Mouse (Mus musculus): ENCODE results near the gene Spg11. TPM values are rescaled to one million over a fixed set of nuclear protein-coding genes. Genes with fewer than 3 reads are reported as not detected.

Gene Spg11
- polyA plus RNA-seq (2014; fragmentation: Nextera tagmentation; extraction: Ambion mirVana): 8.2 and 9.6 TPM in 2 replicates

DNA sequence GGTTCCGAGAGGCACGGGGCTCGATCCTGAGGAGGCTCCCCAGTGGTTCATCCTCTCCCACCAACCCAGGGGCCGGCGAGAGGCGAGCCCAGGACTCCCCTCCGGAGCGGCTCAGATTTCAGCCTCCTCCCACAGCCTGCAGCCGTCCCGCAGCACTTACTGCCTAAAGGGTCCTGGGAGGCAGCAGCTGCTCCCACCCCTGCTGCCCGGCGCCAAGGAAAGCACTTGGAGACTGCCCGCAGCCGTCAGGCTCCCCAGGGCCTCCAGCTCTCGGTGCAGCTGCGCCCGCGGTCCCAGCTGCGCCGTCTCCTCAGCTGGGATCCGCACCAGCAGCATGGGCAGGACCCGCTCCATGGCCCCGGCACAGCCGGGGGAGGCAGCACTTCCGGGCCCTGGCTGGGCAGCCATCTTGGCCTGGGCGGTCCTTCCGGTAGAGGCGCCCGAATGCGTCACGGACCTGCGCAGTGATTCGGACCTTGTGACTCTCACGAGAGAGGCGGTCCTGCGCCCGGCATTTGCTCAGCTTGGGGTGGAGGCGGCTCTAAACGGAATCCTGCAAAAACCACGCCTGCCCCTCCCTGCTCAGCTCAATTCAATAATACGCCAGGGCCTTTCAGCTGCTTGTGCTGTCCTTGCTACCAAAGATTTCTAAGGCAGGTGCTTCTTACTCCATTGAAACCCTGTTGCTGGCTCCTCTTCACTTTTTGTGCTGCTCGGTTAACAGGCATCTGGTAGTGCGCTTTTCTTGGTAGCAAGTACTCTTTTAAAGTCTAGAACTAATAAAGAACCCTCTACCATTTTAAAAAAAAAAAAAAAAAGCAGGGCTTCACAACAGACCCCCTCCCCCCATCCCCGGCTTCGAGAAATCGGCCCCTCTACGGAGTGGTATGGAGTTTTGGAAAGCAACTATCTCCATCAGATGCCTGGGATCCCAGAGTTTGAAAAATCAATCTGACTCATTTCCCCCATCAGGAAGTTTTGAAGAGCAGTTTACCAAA lies at the start of gene Spg11:
Spg11 (minus strand) TSS at position 426 of the 998 bp plus-strand sequence.
- DNase-seq (ENCODE audit: low spot score) (peak; percentile 99), ATAC-seq (peak; percentile 100)
- peaks cover 7% of the 10 kb centered on the region for H3K36me3 ChIP-seq (ENCODE audit: control insufficient read depth, insufficient read depth, low read length)
- H3K4me1 ChIP-seq (ENCODE audit: control insufficient read depth, insufficient read depth, low read length): no peaks in the 10 kb centered on the region; the same call in 1 of the 2 replicates
- no peaks in the 10 kb centered on the region for H3K9me3 ChIP-seq (replicated peaks; ENCODE audit: control insufficient read depth, low read length)
- H3K9ac ChIP-seq (ENCODE audit: low read length): peak within 1 kb of the TSS; percentile 93
- under 1% methylated on average over 47 of the region's 47 CpGs for WGBS
- H3K4me2 ChIP-seq (ENCODE audit: low read length): peak within 1 kb of the TSS; percentile 61
- H3K27ac ChIP-seq (ENCODE audit: low read depth, low read length): peak within 1 kb of the TSS; percentile 94
- peak within 1 kb of the TSS; percentile 87 for H3K4me3 ChIP-seq (ENCODE audit: low read depth, low read length)
- no peaks in the 10 kb centered on the region for H3K27me3 ChIP-seq (replicated peaks; ENCODE audit: control insufficient read depth, insufficient read depth, low read length)

DNA sequence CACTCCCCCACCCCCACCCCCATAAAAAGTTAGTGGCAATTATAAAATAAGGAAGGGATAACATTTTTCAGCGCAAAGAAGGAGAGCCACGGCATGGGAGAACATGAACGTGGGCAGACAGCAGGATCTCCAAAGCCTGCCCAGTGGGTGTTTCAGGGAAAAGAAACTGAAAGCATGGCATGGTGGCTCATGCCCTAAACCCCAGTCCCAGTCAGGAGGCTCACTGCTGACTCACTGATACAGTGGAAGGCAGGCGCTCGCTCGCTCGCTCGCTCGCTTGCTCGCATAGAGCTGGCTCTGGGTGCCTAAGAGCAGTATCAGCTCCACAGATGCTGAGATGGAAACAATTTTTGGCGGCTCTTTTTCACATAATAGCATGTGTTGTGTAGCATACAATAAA lies 46.1 kb upstream of the Spg11 start:
- 86% methylated on average over 11 of the region's 11 CpGs for WGBS
- Histone ChIP-seq H3K4me3 (ENCODE audit: low read depth, low read length) (no peak overlapping the region), H3K27me3 (replicated peaks; ENCODE audit: control insufficient read depth, insufficient read depth, low read length) (no peaks in the 10 kb centered on the region), H3K9me3 (replicated peaks; ENCODE audit: control insufficient read depth, low read length) (no peaks in the 10 kb centered on the region), H3K4me1 (ENCODE audit: control insufficient read depth, insufficient read depth, low read length) (no peaks in the 10 kb centered on the region), H3K27ac (ENCODE audit: low read depth, low read length) (no peak overlapping the region), H3K9ac (ENCODE audit: low read length) (no peak overlapping the region), H3K36me3 (ENCODE audit: control insufficient read depth, insufficient read depth, low read length) (no peaks in the 10 kb centered on the region), H3K4me2 (ENCODE audit: low read length) (no peak overlapping the region)
- ATAC-seq (no peak), DNase-seq (ENCODE audit: low spot score) (no peak)

- H3K36me3 ChIP-seq (ENCODE audit: control insufficient read depth, insufficient read depth, low read length): no peaks in the 10 kb centered on the region
- 72% methylated on average over 13 of the region's 13 CpGs for WGBS
- H3K4me1 ChIP-seq (ENCODE audit: control insufficient read depth, insufficient read depth, low read length): no peaks in the 10 kb centered on the region
- no peak overlapping the region for H3K4me2 ChIP-seq (ENCODE audit: low read length)
- H3K4me3 ChIP-seq (ENCODE audit: low read depth, low read length): no peak overlapping the region
- ATAC-seq: no peak
- H3K27me3 ChIP-seq (replicated peaks; ENCODE audit: control insufficient read depth, insufficient read depth, low read length): no peaks in the 10 kb centered on the region
- no peak overlapping the region for H3K9ac ChIP-seq (ENCODE audit: low read length)
- no peak overlapping the region for H3K27ac ChIP-seq (ENCODE audit: low read depth, low read length)
- no peak for DNase-seq (ENCODE audit: low spot score)
- H3K9me3 ChIP-seq (replicated peaks; ENCODE audit: control insufficient read depth, low read length): no peaks in the 10 kb centered on the region
Observed at GRCm38 (mm10) chr2:122163430-122164195, 45.4 kb upstream of the Spg11 start.

DNA sequence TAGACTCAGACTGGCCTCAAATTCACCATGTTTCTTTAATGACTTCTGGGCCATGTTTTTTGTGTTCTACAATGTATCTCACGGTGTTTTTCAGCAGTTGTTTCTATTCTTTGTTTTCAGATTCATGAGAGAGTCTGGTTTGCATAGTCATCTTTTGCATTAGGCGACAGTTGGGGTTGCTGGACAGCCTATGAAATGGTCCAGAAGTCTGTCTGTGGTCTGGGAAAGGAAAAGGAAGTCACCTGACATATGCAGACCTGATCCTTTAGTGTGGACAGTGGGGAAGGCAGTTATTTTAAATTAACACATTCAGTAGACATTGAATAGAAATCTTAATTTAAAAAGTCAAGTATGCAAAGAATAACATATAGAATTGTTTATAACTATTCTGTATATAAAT lies 44.3 kb upstream of the Spg11 start:
- no peak for DNase-seq (ENCODE audit: low spot score)
- Histone ChIP-seq H3K9ac (ENCODE audit: low read length) (no peak overlapping the region), H3K9me3 (replicated peaks; ENCODE audit: control insufficient read depth, low read length) (no peaks in the 10 kb centered on the region), H3K4me2 (ENCODE audit: low read length) (no peak overlapping the region), H3K27ac (ENCODE audit: low read depth, low read length) (no peak overlapping the region), H3K36me3 (ENCODE audit: control insufficient read depth, insufficient read depth, low read length) (no peaks in the 10 kb centered on the region), H3K4me1 (ENCODE audit: control insufficient read depth, insufficient read depth, low read length) (no peaks in the 10 kb centered on the region), H3K4me3 (ENCODE audit: low read depth, low read length) (no peak overlapping the region), H3K27me3 (replicated peaks; ENCODE audit: control insufficient read depth, insufficient read depth, low read length) (no peaks in the 10 kb centered on the region)
- no peak for ATAC-seq
- 82% methylated on average over 2 of the region's 2 CpGs for WGBS

DNA sequence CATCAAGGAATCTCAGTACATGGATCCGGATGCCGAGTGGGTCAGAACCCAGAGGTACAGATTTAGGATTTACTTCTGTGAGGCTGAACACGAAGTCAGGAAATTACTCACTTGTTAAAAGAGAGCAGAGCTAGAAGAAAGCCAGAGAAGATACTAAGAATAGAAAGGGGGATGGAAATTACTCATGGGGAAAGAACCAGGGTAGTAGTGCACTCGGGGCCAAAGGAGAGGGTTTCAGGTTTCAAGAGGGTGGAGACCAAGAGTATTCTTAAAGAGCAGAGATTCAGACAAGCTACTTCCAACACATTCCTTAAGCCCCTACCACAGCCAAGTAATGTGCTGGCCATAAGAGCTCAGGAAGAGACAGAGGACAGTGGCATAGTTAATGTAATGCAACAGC lies 43.4 kb upstream of the Spg11 start:
- 44% methylated on average over 4 of the region's 4 CpGs for WGBS
- Histone ChIP-seq H3K9ac (ENCODE audit: low read length) (no peak overlapping the region), H3K27me3 (replicated peaks; ENCODE audit: control insufficient read depth, insufficient read depth, low read length) (no peaks in the 10 kb centered on the region), H3K4me3 (ENCODE audit: low read depth, low read length) (no peak overlapping the region), H3K9me3 (replicated peaks; ENCODE audit: control insufficient read depth, low read length) (no peaks in the 10 kb centered on the region), H3K36me3 (ENCODE audit: control insufficient read depth, insufficient read depth, low read length) (no peaks in the 10 kb centered on the region), H3K4me1 (ENCODE audit: control insufficient read depth, insufficient read depth, low read length) (no peaks in the 10 kb centered on the region), H3K4me2 (ENCODE audit: low read length) (no peak overlapping the region), H3K27ac (ENCODE audit: low read depth, low read length) (no peak overlapping the region)
- no peak for DNase-seq (ENCODE audit: low spot score)
- no peak for ATAC-seq

- WGBS: 30% methylated on average over 2 of the region's 2 CpGs
- Histone ChIP-seq H3K27me3 (replicated peaks; ENCODE audit: control insufficient read depth, insufficient read depth, low read length) (no peaks in the 10 kb centered on the region), H3K4me2 (ENCODE audit: low read length) (no peak within 1 kb of the TSS), H3K4me3 (ENCODE audit: low read depth, low read length) (no peak within 1 kb of the TSS), H3K9me3 (replicated peaks; ENCODE audit: control insufficient read depth, low read length) (no peaks in the 10 kb centered on the region), H3K27ac (ENCODE audit: low read depth, low read length) (no peak within 1 kb of the TSS), H3K36me3 (ENCODE audit: control insufficient read depth, insufficient read depth, low read length) (no peaks in the 10 kb centered on the region), H3K4me1 (ENCODE audit: control insufficient read depth, insufficient read depth, low read length) (no peaks in the 10 kb centered on the region), H3K9ac (ENCODE audit: low read length) (no peak within 1 kb of the TSS)
- peak; percentile 84 for DNase-seq (ENCODE audit: low spot score)
- peak; percentile 69 for ATAC-seq
Observed at GRCm38 (mm10) chr2:122160680-122161079, 42.5 kb upstream of the Spg11 start, which contains the start of gene Trim69. TSS of gene Trim69 (plus strand) at chr2:122160700.

DNA sequence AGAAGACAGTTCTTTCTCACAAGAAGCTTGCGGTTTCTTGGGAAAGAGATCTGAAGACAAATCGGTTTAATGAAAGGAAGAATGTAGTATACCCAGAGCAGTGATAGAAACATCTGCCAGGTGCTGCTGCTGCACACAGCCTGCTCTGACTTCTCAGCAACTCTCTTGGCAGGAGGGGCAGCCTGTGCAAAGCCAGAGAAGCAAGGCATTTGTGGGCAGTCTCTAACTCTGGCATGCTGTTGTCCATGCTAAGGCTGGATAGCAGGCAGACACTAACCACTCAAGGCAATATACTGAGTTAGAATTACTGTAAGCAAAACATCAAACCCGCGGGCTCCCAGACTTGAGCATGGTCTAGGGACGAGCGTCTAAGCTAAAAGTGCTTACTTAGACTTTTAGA lies 41.5 kb upstream of the Spg11 start:
- Histone ChIP-seq H3K9ac (ENCODE audit: low read length) (no peak overlapping the region), H3K36me3 (ENCODE audit: control insufficient read depth, insufficient read depth, low read length) (no peaks in the 10 kb centered on the region), H3K4me2 (ENCODE audit: low read length) (no peak overlapping the region), H3K27ac (ENCODE audit: low read depth, low read length) (no peak overlapping the region), H3K4me1 (ENCODE audit: control insufficient read depth, insufficient read depth, low read length) (no peaks in the 10 kb centered on the region), H3K27me3 (replicated peaks; ENCODE audit: control insufficient read depth, insufficient read depth, low read length) (no peaks in the 10 kb centered on the region), H3K9me3 (replicated peaks; ENCODE audit: control insufficient read depth, low read length) (no peaks in the 10 kb centered on the region), H3K4me3 (ENCODE audit: low read depth, low read length) (no peak overlapping the region)
- DNase-seq (ENCODE audit: low spot score) (no peak), ATAC-seq (no peak)
- 92% methylated on average over 6 of the region's 6 CpGs for WGBS

- H3K9me3 ChIP-seq (replicated peaks; ENCODE audit: control insufficient read depth, low read length): no peaks in the 10 kb centered on the region
- no peaks in the 10 kb centered on the region for H3K27me3 ChIP-seq (replicated peaks; ENCODE audit: control insufficient read depth, insufficient read depth, low read length)
- no peak for DNase-seq (ENCODE audit: low spot score)
- WGBS: 60% methylated on average over 6 of the region's 6 CpGs
- no peak overlapping the region for H3K4me3 ChIP-seq (ENCODE audit: low read depth, low read length)
- H3K36me3 ChIP-seq (ENCODE audit: control insufficient read depth, insufficient read depth, low read length): no peaks in the 10 kb centered on the region
- ATAC-seq: no peak
- H3K4me2 ChIP-seq (ENCODE audit: low read length): no peak overlapping the region
- no peak overlapping the region for H3K27ac ChIP-seq (ENCODE audit: low read depth, low read length)
- no peak overlapping the region for H3K9ac ChIP-seq (ENCODE audit: low read length)
- no peaks in the 10 kb centered on the region for H3K4me1 ChIP-seq (ENCODE audit: control insufficient read depth, insufficient read depth, low read length)
Observed at GRCm38 (mm10) chr2:122158362-122158802, 40.2 kb upstream of the Spg11 start.
